Mouse (Mus musculus) brain, embryonic 14.5 days (tissue): ENCODE measurements around the gene Ctse. TPM values are rescaled to one million over a fixed set of nuclear protein-coding genes. Genes with fewer than 3 reads are reported as not detected.

Experiments
- DNase-seq: peaks from one replicate; pipeline ENCODE4 v3.0.0-alpha.2; 2011; ENCODE audit warnings: low read depth
- CTCF ChIP-seq: fragments of 200-500 bp; IDR thresholded peaks from 2 replicates; pipeline ENCODE4 v1.5.1; 2012; ENCODE audit warnings: inconsistent platforms, mild to moderate bottlenecking, moderate library complexity, borderline replicate concordance; ENCODE audit not compliant: insufficient read depth, insufficient read length; ENCODE audit errors: extremely low read depth
- POLR2A ChIP-seq: fragments of 200-500 bp; IDR thresholded peaks from 2 replicates; pipeline ENCODE4 v1.6.1; 2012; ENCODE audit warnings: mild to moderate bottlenecking, inconsistent platforms, borderline replicate concordance; ENCODE audit not compliant: poor library complexity, insufficient read depth, insufficient read length, severe bottlenecking; ENCODE audit errors: extremely low read depth
- polyA plus RNA-seq: library from polyadenylated mRNA; depleted of rRNA; stranded (reverse); fragments of >200 nt; gene quantifications from 2 replicates; pipeline ENCODE4 v1.2.3, GENCODE M21; 2012; rRNA removed

Ctse gene
- 0.07 TPM in 1 of 2 replicates, not detected in the other for polyA plus RNA-seq

DNA sequence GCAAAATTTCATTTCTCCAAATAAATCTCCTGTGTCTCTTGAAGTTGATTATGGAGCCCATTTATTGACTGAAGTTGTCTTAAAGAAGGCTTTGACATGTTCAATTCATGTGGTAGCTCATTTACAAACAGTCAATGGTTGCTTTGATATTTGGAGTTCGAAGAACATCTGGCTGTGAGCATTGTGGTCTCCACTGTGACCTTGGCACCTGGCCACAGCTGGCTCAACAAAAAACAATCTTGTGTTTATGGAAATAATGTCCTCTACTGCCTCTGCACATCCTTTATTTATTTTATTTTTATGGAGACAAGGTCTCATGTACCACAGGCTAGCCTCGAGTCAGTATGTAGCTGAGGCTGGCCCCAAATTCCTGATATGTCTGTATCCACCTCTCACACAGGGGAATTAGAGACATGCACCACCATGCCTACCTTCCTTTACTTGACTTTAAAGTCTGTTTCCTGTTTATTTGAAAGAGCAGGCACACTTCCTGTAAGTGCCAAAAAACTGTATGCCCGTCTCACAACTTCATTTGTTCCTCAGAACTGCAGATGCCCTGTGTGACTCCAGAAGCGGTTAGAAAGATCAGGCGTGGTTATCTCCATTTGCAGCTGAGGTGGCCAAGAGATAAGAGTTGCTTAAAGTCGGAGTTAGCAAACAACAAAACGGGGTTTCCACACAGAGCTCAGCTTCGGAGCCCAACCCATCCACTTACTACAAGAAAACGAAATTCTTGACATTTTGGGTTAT is at the start of gene Ctse:
TSS of gene Ctse (plus strand) at position 516 of the 750 bp plus-strand sequence.
- TF ChIP-seq CTCF: no peak
- TF ChIP-seq POLR2A: no peak
- DNase-seq: no peak

DNA sequence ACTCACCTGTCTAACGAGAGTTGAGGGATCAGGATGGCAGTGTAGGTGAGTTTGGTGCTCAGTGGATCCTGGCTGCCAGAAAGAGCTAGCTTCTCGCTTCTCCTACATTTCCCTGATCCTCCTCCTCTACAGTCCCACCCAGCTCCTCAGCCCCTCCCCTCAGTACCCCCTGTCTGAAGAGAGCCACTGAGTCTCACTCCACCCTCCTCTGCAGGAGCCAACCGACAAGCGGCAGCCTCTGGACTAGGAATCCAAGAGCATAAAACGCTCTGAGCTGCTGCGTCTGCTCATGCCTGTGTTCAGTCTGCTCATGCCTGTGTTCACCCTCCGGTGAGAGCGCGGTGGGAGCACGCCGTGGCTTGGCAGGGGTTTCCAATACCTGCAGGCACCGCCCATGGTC is 39.2 kb upstream of the Ctse start, which contains the start of gene Avpr1b:
TSS of gene Avpr1b (plus strand) at position 335 of the 400 bp plus-strand sequence.
- no peak for DNase-seq
- TF ChIP-seq POLR2A: no peak
- no peak for TF ChIP-seq CTCF

DNA sequence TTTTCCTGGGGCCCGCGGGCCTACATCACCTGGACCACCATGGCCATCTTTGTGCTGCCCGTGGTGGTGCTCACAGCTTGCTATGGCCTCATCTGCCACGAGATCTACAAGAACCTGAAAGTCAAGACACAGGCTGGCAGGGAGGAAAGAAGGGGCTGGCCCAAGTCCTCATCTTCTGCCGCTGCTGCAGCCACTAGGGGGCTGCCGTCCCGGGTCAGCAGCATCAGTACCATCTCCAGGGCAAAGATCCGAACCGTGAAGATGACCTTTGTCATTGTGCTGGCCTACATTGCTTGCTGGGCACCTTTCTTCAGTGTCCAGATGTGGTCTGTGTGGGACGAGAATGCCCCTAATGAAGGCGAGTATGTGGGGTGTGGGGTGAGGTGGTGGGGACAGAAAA is 37.8 kb upstream of the Ctse start:
- TF ChIP-seq POLR2A (no peak), CTCF (peak; percentile 46; the same call in 1 of the 2 replicates)
- DNase-seq: no peak

DNA sequence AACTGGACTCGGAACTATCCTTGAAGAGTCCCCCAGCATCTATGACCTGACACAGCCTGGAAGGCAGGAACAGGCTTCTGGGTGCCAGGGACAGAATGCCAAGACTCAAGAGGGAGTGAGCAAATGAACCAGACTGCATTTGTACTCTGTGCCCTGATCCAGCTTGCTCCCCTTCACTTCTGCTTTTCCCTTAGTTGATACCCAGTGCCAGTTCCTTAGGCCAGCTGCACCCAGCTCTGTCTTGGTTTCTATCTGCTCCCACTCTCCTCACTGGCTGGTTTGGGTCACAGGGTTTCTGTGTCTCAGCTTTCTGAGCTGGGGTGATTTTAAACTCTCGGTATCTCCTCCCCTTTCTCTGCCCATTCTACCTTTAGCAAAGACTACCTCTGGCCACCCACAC is 31.4 kb upstream of the Ctse start:
- TF ChIP-seq CTCF: no peak
- TF ChIP-seq POLR2A: no peak
- DNase-seq: no peak

DNA sequence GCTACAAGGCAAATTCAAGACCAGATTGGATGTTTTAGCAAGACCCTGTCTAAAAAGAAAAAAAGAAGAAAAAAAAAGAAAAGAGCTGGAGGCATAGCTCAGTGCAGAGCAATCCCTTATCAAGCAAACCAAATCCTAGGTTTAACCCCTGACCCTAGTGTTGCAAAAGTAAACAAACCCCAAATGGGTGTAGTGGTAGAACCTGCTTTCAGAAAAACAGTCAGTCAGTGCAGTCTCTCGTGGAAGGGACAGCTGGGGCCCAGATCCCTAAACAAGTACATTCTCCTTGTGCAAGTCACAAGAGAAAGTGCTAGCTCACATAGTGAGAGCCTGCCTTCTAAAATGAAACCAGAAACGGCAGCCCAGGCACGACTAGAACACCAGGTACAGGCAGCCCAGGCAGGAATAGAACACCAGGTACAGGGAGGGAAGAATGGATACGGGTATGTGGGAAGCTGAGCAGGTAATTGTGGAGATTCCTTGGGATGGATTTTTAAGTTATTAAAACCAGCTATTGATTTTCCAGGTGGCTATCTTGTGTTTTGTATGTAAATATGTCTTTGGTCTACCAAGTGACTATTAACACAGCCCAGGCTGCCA is 25.4 kb upstream of the Ctse start:
- no peak for DNase-seq
- no peak for TF ChIP-seq CTCF
- TF ChIP-seq POLR2A: no peak

DNA sequence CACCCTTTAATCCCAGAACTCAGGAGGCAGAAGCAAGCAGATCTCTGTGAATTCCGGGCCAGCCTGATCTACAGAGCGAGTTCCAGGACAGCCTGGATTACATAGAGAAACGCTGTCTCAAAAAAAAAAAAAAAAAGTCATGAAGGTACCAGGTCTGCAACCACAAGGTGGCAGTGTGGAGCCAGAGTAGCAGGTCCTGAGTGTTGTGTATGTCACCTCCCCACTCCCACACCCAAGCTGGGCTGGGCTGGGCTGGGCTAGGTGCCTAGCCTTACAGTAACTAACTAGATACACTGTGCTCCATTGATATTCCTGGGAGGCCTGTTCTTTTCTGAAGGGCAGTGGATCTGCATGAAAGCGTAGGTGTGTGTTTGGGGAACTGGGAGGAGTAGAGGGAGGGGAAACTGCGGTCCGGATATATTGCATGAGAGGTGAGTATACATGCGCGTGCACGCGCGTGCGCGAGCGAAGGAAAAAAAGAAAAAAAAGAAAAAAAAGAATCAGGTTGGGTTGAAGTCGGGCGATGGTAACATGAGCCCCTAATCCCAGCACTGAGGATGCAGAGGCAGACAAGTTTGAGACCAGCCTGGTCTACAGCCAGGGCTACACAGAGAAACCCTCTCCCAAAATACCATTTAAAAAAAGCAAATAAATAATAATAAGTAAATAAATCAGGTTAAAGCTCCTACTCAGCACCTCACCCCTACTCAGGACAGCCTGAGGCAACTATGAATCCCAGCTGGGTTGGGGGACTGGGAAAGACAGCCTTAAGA is 24.6 kb upstream of the Ctse start:
- DNase-seq: peak; percentile 82
- TF ChIP-seq POLR2A (no peak), CTCF (peak; percentile 64; the same call in 1 of the 2 replicates)

DNA sequence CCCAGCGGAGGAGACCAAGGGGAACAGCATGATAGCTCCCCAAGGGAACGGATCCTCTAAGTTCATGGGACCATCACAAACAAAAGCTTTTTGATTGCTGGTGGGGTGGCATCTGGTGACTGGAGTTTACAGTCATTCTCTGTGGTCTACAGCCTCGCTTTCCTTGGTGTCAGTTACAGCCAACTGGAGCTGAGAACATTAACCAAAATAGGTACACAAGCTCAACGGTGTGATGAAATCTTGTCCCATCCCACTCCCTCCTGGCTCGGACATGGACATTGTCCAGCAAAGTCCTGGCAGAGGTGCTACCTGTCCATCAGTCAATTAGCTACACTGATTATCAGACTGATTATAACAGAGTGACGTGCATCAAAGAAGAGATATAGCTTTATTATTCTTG is 23.5 kb upstream of the Ctse start:
- TF ChIP-seq CTCF: no peak
- no peak for TF ChIP-seq POLR2A

DNA sequence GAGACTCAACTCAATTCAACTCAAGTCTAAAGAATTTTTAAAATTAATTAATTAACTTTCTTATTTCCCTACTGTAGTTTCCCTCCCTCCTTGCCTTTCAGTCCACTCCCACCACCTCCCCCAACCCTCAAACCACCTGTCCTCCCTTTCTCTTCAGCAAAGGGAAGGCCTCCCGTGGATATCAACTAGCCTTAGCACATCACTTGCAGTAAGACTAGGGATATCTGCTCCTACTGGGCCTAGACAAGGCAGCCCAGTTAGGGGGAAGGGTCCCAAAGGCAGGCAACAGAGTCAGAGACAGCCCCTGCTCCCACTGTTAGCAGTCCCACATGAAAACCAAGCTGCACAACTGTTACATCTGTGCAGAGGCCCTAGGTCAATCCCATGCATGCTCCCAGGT is 22.0 kb upstream of the Ctse start:
- TF ChIP-seq POLR2A: no peak
- TF ChIP-seq CTCF: no peak
- DNase-seq: no peak

More for the DNA sequence above, 23.5 kb upstream of the Ctse start:
- no peak for DNase-seq

DNA sequence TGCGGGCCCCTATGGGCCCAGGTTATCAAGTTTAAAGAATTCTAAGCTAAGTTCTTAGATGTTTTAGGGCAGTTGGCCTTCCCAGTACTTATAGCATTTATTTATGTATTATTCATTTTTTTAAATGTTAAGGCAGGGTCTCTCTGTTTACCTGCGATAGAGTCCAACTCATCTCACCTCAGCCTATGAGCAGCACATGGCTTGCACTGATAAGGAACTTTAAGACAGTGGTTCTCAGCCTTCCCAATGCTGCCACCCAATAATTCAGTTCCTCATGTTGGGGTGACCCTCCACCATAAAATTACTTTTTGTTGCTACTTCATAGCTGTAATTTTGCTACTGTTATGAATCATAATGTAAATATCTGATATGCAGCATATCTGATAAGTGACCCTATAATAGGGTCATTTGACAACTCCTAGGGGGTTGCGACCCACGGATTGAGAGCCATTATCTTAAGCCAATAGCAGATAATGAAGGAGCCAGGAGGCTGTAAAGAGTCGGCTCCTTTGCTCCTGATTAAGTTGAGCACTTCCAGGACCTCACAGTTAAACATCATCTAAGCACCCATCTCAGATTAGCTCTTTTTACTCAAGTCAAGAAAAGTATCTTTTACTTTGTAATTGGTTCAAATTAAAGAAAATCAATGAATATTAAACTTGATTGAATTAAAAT is 21.4 kb upstream of the Ctse start:
- no peak for DNase-seq
- TF ChIP-seq POLR2A: no peak

DNA sequence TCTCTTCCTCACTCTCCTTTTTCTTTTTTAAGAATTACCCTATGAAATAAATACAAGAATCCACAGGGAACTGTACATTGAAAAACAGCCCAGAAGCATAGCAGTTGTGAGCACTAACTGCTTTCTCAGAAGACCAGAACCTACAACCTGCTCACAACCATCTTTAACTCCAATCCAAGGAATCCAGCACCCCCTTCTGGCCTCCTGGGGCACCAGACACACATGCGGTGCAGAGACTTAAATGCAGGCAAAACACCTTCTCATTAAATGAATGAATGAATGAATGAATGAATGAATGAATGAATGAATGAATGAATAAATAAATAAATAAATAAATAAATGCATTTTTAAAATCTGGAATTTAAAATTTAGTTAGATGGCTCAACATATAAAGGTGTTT is 19.5 kb upstream of the Ctse start:
- DNase-seq: no peak

DNA sequence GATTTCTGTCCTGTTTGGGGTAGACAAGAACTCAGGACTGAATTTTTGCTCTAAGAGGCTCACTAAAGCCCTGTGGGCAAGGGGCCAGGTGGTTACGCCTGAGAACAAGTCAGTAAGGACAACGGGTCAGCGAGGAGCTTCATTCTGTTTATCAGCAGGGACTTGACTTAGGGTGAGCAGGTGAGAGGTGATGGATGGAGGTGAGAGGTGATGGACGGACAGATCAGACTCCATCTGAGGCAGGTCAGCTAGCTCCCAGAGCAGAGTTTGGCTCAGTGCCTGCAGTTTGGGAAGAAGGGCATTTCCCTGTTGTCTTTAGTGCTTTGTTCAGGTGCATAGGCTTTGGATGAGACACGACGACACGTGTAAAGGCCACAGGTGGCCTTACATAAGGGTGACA is 18.8 kb upstream of the Ctse start:
- no peak for DNase-seq
- TF ChIP-seq CTCF: no peak
- no peak for TF ChIP-seq POLR2A

More for the DNA sequence above, 19.5 kb upstream of the Ctse start:
- TF ChIP-seq CTCF (no peak), POLR2A (no peak)
